Mouse (Mus musculus): ENCODE results near the gene Itpr2. TPM values are rescaled to one million over a fixed set of nuclear protein-coding genes. Genes with fewer than 3 reads are reported as not detected.
A peak's percentile ranks its signal among the peaks of the same experiment; 100 is the strongest.

The Itpr2 gene
- total RNA-seq, 2 experiments from 2014 or later, result 30.1 to 34.3 TPM

GRCm38 (mm10) chr6:146204470-146204869, 297.6 kb downstream of the Itpr2 start:
- DNase-seq, result no peak
- intact Hi-C loops (cut with DNase I), result no loop called here

- DNase-seq, result no peak
- intact Hi-C loops (cut with DNase I), result no loop called here
These were observed 304.1 kb downstream of the Itpr2 start for GRCm38 (mm10) chr6:146197868-146198379.

GRCm38 (mm10) chr6:146196701-146197100, 305.3 kb downstream of the Itpr2 start:
- intact Hi-C loops (cut with DNase I), result no loop called here
- no peak for DNase-seq

- DNase-seq, result no peak
- intact Hi-C loops (cut with DNase I), result no loop called here
These were observed 306.1 kb downstream of the Itpr2 start for GRCm38 (mm10) chr6:146195854-146196457.

GRCm38 (mm10) chr6:146191931-146192330, 310.1 kb downstream of the Itpr2 start:
- DNase-seq, result no peak
- intact Hi-C loops (cut with DNase I), result no loop called here

GRCm38 (mm10) chr6:146190006-146190405, 312.0 kb downstream of the Itpr2 start:
- no peak for DNase-seq
- intact Hi-C loops (cut with DNase I), result no loop called here

- DNase-seq, result no peak
- intact Hi-C loops (cut with DNase I), result no loop called here
These were observed 316.5 kb downstream of the Itpr2 start for GRCm38 (mm10) chr6:146185532-146185931.

GRCm38 (mm10) chr6:146184771-146185170, 317.3 kb downstream of the Itpr2 start:
- intact Hi-C loops (cut with DNase I), result no loop called here
- DNase-seq, result no peak

GRCm38 (mm10) chr6:146174644-146175250, 327.3 kb downstream of the Itpr2 start:
- intact Hi-C loops (cut with DNase I), result no loop called here
- no peak for DNase-seq

GRCm38 (mm10) chr6:146170603-146171051, 331.4 kb downstream of the Itpr2 start:
- peak; percentile 33 to 47 for DNase-seq
- intact Hi-C loops (cut with DNase I), result no loop called here

- intact Hi-C loops (cut with DNase I), result loop anchor here (5.0 kb wide), 1 partner anchor 340 kb away; no protein-coding TSS in a partner anchor
- DNase-seq, result no peak
These were observed 334.8 kb downstream of the Itpr2 start for GRCm38 (mm10) chr6:146167207-146167606.

GRCm38 (mm10) chr6:146159641-146160040, 342.4 kb downstream of the Itpr2 start:
- DNase-seq, result peak; percentile 28 to 32
- intact Hi-C loops (cut with DNase I), result loop anchor here (5.0 kb wide), 1 partner anchor 297 kb away; no protein-coding TSS in a partner anchor

- no peak for DNase-seq
- intact Hi-C loops (cut with DNase I), result no loop called here
These were observed 343.3 kb downstream of the Itpr2 start for GRCm38 (mm10) chr6:146158717-146159116.

GRCm38 (mm10) chr6:146157983-146158535, 344.0 kb downstream of the Itpr2 start:
- DNase-seq, result no peak
- intact Hi-C loops (cut with DNase I), result no loop called here

- intact Hi-C loops (cut with DNase I), result no loop called here
- DNase-seq, result no peak
These were observed 344.9 kb downstream of the Itpr2 start for GRCm38 (mm10) chr6:146157099-146157498.

- DNase-seq, result no peak
- intact Hi-C loops (cut with DNase I), result no loop called here
These were observed 345.5 kb downstream of the Itpr2 start for GRCm38 (mm10) chr6:146156536-146156935.

- no peak for DNase-seq
- intact Hi-C loops (cut with DNase I), result no loop called here
These were observed 346.8 kb downstream of the Itpr2 start for GRCm38 (mm10) chr6:146155156-146155734.

- intact Hi-C loops (cut with DNase I), result no loop called here
- DNase-seq, result no peak
These were observed 349.2 kb downstream of the Itpr2 start for GRCm38 (mm10) chr6:146152843-146153242.

- intact Hi-C loops (cut with DNase I), result no loop called here
- no peak for DNase-seq
These were observed 360.9 kb downstream of the Itpr2 start for GRCm38 (mm10) chr6:146140966-146141585.

GRCm38 (mm10) chr6:146140171-146140570, 361.9 kb downstream of the Itpr2 start:
- no peak for DNase-seq
- intact Hi-C loops (cut with DNase I), result no loop called here

- intact Hi-C loops (cut with DNase I), result no loop called here
- DNase-seq, result no peak
These were observed 365.4 kb downstream of the Itpr2 start for GRCm38 (mm10) chr6:146136646-146137045.
